Mouse (Mus musculus): ENCODE measurements around the gene Pitpnm3.
A peak's percentile ranks its signal among the peaks of the same experiment; 100 is the strongest.

Gene Pitpnm3

GRCm38 (mm10) chr11:72017253-72017601 lies 118.4 kb downstream of the Pitpnm3 start:
- no peak for DNase-seq (ENCODE audit: low spot score)

GRCm38 (mm10) chr11:72016518-72017252 lies 118.9 kb downstream of the Pitpnm3 start:
- no peak for DNase-seq (ENCODE audit: low spot score)

GRCm38 (mm10) chr11:72014674-72015073 lies 120.9 kb downstream of the Pitpnm3 start:
- no peak for DNase-seq (ENCODE audit: low spot score)

- DNase-seq (ENCODE audit: low spot score): no peak
Observed at GRCm38 (mm10) chr11:72011955-72012354, 123.6 kb downstream of the Pitpnm3 start.

- DNase-seq (ENCODE audit: low spot score): no peak
Observed at GRCm38 (mm10) chr11:72010940-72011722, 124.4 kb downstream of the Pitpnm3 start.

- DNase-seq (ENCODE audit: low spot score): no peak
Observed at GRCm38 (mm10) chr11:72010367-72010766, 125.2 kb downstream of the Pitpnm3 start.

GRCm38 (mm10) chr11:72005547-72005946 lies 130.0 kb downstream of the Pitpnm3 start:
- DNase-seq (ENCODE audit: low spot score): no peak

GRCm38 (mm10) chr11:72003171-72003570 lies 132.4 kb downstream of the Pitpnm3 start:
- no peak for DNase-seq (ENCODE audit: low spot score)

- DNase-seq (ENCODE audit: low spot score): peak; percentile 23
Observed at GRCm38 (mm10) chr11:72002138-72002853, 133.3 kb downstream of the Pitpnm3 start.

- no peak for DNase-seq (ENCODE audit: low spot score)
Observed at GRCm38 (mm10) chr11:72000194-72000593, 135.4 kb downstream of the Pitpnm3 start.
